ENCODE assay signal across 8 mouse cellular contexts in the genomic region with DNA sequence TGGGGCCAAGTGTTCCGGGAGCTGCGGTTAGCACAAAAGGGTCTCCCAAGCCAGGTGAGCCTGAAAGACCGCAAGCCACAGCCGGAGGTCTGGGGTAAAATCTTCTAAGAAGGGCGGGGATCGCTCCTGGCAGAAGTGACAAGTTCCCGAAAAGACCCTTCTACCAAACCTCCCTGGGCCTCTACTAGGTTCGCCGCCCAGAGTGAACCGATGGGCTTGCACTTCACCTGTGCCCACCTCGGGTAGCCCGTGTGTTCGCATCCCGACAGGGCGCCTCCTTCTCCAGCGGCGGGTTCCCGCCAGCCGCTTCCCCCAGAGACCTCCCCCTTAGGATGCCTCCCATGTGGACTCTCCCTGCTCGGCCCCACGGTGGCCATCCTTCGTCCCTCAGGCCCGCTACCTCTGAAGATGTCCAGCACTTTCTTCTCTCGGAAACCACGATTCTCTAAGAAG. TPM values are rescaled to one million over a fixed set of nuclear protein-coding genes. Genes with fewer than 3 reads are reported as not detected.
DNase-seq lines count a peak whose midpoint lies in the region; ATAC-seq and TF ChIP-seq lines count a peak whose summit lies in the region.

No protein-coding gene starts in this region.

- TF ChIP-seq CTCF in CH12.LX (conservative IDR thresholded peaks at IDR 0.05 in 1 of 2, IDR thresholded peaks at IDR 0.05 in 1 of 2; ENCODE audit: low read depth in 2 of 2, low read length in 2 of 2) = no peak
- no peak for TF ChIP-seq CTCF in stomach, postnatal 0 days (IDR thresholded peaks at IDR 0.05; ENCODE audit: low read depth)

- H3K9me3 ChIP-seq in CH12.LX (replicated peaks; ENCODE audit: low read length) = peaks cover 3% of the 10 kb centered on the region
- H3K9me3 ChIP-seq in hindbrain, embryonic 15.5 days = no peaks in the 10 kb centered on the region
- H3K9me3 ChIP-seq in stomach, postnatal 0 days (ENCODE audit: control insufficient read depth, low read length) = no peaks in the 10 kb centered on the region

- in situ Hi-C loops in CH12.LX (cut with MboI; ENCODE audit: low pct_ligation_motif_present, low pct_unique_long_range_greater_than_20kb, low sequenced_read_pairs) = loop anchor here (10.0 to 25.0 kb wide), 2 partner anchors 50 to 428 kb away; a partner anchor contains a TSS

- H3K27me3 ChIP-seq in CH12.LX (replicated peaks) = no peaks in the 10 kb centered on the region
- no peaks in the 10 kb centered on the region for H3K27me3 ChIP-seq in hindbrain, embryonic 15.5 days
- H3K27me3 ChIP-seq in stomach, postnatal 0 days (ENCODE audit: control insufficient read depth, insufficient read depth, low read length) = no peaks in the 10 kb centered on the region

- peak; percentile 46 for DNase-seq in gastrocnemius, postnatal 10 days
- DNase-seq in gastrocnemius, adult 8-10 months (ENCODE audit: low spot score in 2 of 2) = no peak
- DNase-seq in CH12.LX (ENCODE audit: extremely low read depth) = no peak
- peak; percentile 37 for DNase-seq in stomach, postnatal 0 days (ENCODE audit: low spot score)
- no peak for DNase-seq in ovary, postnatal 10 days (ENCODE audit: low spot score)

- H3K4me2 ChIP-seq in CH12.LX (ENCODE audit: insufficient read depth, low read depth, poor library complexity, severe bottlenecking) = peak overlapping the region; percentile 22
- peak overlapping the region; percentile 86 for H3K4me2 ChIP-seq in hindbrain, embryonic 15.5 days
- peak overlapping the region; percentile 95 for H3K4me2 ChIP-seq in stomach, postnatal 0 days (replicated peaks; ENCODE audit: low read depth)

- WGBS in hindbrain, embryonic 15.5 days = 1% methylated on average over 25 of the region's 25 CpGs
- under 1% methylated on average over 25 of the region's 25 CpGs for WGBS in macrophage (ENCODE audit: missing documents)
- WGBS in stomach, postnatal 0 days = under 1% methylated on average over 25 of the region's 25 CpGs

- peak overlapping the region; percentile 70 to 90 (median 74) for H3K4me3 ChIP-seq in CH12.LX (replicated peaks in 1 of 3; ENCODE audit: low read depth in 2 of 3, low read length in 2 of 3, poor library complexity in 1 of 3)
- H3K4me3 ChIP-seq in hindbrain, embryonic 15.5 days = peak overlapping the region; percentile 80
- H3K4me3 ChIP-seq in macrophage (ENCODE audit: inconsistent target) = peak overlapping the region; percentile 97
- H3K4me3 ChIP-seq in stomach, postnatal 0 days (ENCODE audit: low read depth, low read length) = peak overlapping the region; percentile 69

- TF ChIP-seq POLR2A in CH12.LX (IDR thresholded peaks at IDR 0.05; ENCODE audit: low read depth, low read length) = no peak

- TF ChIP-seq RAD21 in CH12.LX (IDR thresholded peaks at IDR 0.05; ENCODE audit: low read depth, low read length) = no peak

- peak overlapping the region; percentile 71 for H3K9ac ChIP-seq in CH12.LX (ENCODE audit: insufficient read depth, low read depth)
- H3K9ac ChIP-seq in hindbrain, embryonic 15.5 days = peak overlapping the region; percentile 59
- peak overlapping the region; percentile 75 for H3K9ac ChIP-seq in stomach, postnatal 0 days (ENCODE audit: low read length)

- TF ChIP-seq EP300 in CH12.LX (IDR thresholded peaks at IDR 0.05; ENCODE audit: low read length) = no peak
- TF ChIP-seq EP300 in stomach, postnatal 0 days (optimal IDR thresholded peaks at IDR 0.05) = no peak

- H3K4me1 ChIP-seq in CH12.LX (ENCODE audit: control insufficient read depth in 1 of 2, insufficient read depth in 2 of 2) = peaks cover 10 to 46% of the 10 kb centered on the region in 2 experiments; a peak in 3 of 4 replicates
- peaks cover 12% of the 10 kb centered on the region for H3K4me1 ChIP-seq in hindbrain, embryonic 15.5 days (replicated peaks)
- H3K4me1 ChIP-seq in stomach, postnatal 0 days (replicated peaks; ENCODE audit: control insufficient read depth, insufficient read depth) = peaks cover 3% of the 10 kb centered on the region; the same call in 1 of the 2 replicates

- H3K27ac ChIP-seq in CH12.LX (ENCODE audit: insufficient read depth, low read depth) = peak overlapping the region; percentile 64
- H3K27ac ChIP-seq in hindbrain, embryonic 15.5 days (replicated peaks) = peak overlapping the region; percentile 65
- peak overlapping the region; percentile 84 for H3K27ac ChIP-seq in macrophage
- H3K27ac ChIP-seq in stomach, postnatal 0 days (replicated peaks) = peak overlapping the region; percentile 82

- H3K36me3 ChIP-seq in CH12.LX (replicated peaks in 1 of 2; ENCODE audit: control insufficient read depth in 1 of 2, insufficient read depth in 1 of 2, low read length in 1 of 2) (no peaks in the 10 kb centered on the region), macrophage (ENCODE audit: inconsistent target) (no peaks in the 10 kb centered on the region)
- H3K36me3 ChIP-seq in hindbrain, embryonic 15.5 days = no peaks in the 10 kb centered on the region
- no peaks in the 10 kb centered on the region for H3K36me3 ChIP-seq in stomach, postnatal 0 days (ENCODE audit: control insufficient read depth, insufficient read depth, low read length)

- dilution Hi-C loops in CH12.LX (cut with MboI; ENCODE audit: extremely low pct_ligation_motif_present, extremely low pct_unique_long_range_greater_than_20kb, low sequenced_read_pairs) = no loop called here

- H3K79me2 ChIP-seq in CH12.LX (replicated peaks; ENCODE audit: control insufficient read depth, extremely low read depth, insufficient read depth, poor library complexity, severe bottlenecking) (peaks cover 29% of the 10 kb centered on the region), macrophage (ENCODE audit: inconsistent target) (peaks cover 54% of the 10 kb centered on the region)

- ATAC-seq in erythroid progenitor cell, adult 5-6 weeks (replicated peaks; ENCODE audit: low FRiP score, poor library complexity, severe bottlenecking) = peak; percentile 46
- peak; percentile 70 for ATAC-seq in hindbrain, embryonic 15.5 days (ENCODE audit: low FRiP score, low read depth)
- peak; percentile 27 for ATAC-seq in stomach, postnatal 0 days (ENCODE audit: low FRiP score, low TSS enrichment)

TF ChIP-seq in CH12.LX, 34 proteins besides CTCF, POLR2A, EP300 and RAD21:
- TF ChIP-seq MYC (IDR thresholded peaks at IDR 0.05; ENCODE audit: low read depth, low read length) = no peak
- TF ChIP-seq SIN3A (IDR thresholded peaks at IDR 0.05; ENCODE audit: low read length) = no peak; the same call in 1 of the 2 replicates
- TF ChIP-seq ETS1 (conservative IDR thresholded peaks at IDR 0.05; ENCODE audit: low read depth, low read length) = 0 out of 2 replicates have a peak, but pooled peaks have one; percentile 34
- no peak for TF ChIP-seq CHD1 (IDR thresholded peaks at IDR 0.05; ENCODE audit: low read depth, low read length)
- peak; percentile 75; the same call in 1 of the 2 replicates for TF ChIP-seq UBTF (IDR thresholded peaks at IDR 0.05; ENCODE audit: low read depth, low read length)

RNA-seq across cellular contexts. Expression of a gene that starts 0.6 kb away (rescaled TPM):
- 10 to 100 TPM; 15.9 to 20.2 TPM for total RNA-seq in gastrocnemius, postnatal 10 days (2021)
- total RNA-seq in gastrocnemius, adult 8-10 months (2022) = 10 to 100 TPM; 12.6 to 17.7 (median 13.2) TPM
- total RNA-seq in CH12.LX (2012; rRNA removed) (32.8 and 33.2 TPM in 2 replicates), CH12.LX (2014; rRNA removed) (67.9 and 79.7 TPM in 2 replicates)
- polyA plus RNA-seq in CH12.LX (2012; ENCODE audit: insufficient read length, low read depth) (79.5 and 81.1 TPM in 2 replicates), macrophage (2018) (206 to 608 TPM (median 460 TPM) in 3 replicates)
- total RNA-seq in erythroid progenitor cell, adult 5-6 weeks (2015; ENCODE audit: low replicate concordance) = 82.5 and 112 TPM in 2 replicates
- total RNA-seq in erythroid progenitor cell, adult 5-6 weeks (2017; ENCODE audit: low replicate concordance) = 57.0 and 75.2 TPM in 2 replicates
- polyA plus RNA-seq in hindbrain, embryonic 15.5 days (2015; fragmentation: Nextera tagmentation; extraction: Ambion mirVana) = 9.7 and 12.3 TPM in 2 replicates
- 1,000 to 10,000 TPM in 14 of 26 experiments, 100 to 1,000 TPM in 12; 128 to 4,072 (median 1,137) TPM for total RNA-seq in macrophage (2018; cell fraction: chromatin; rRNA removed)
- 1,000 to 10,000 TPM in 12 of 26 experiments, 100 to 1,000 TPM in 14; 356 to 1,418 (median 770) TPM for total RNA-seq in macrophage (2018; cell fraction: cytosol; rRNA removed)
- 1,000 to 10,000 TPM in 13 of 26 experiments, 100 to 1,000 TPM in 13; 181 to 3,071 (median 1,067) TPM for total RNA-seq in macrophage (2018; cell fraction: nucleus; rRNA removed)
- 16.1 and 17.4 TPM in 2 replicates for polyA plus RNA-seq in stomach, postnatal 0 days (2015; fragmentation: Nextera tagmentation; extraction: Ambion mirVana)

RNA-seq across cellular contexts. Expression of a gene that starts 47.6 kb away (rescaled TPM):
- not detected for total RNA-seq in gastrocnemius, postnatal 10 days (2021)
- total RNA-seq in gastrocnemius, adult 8-10 months (2022) = not detected
- not detected in 2 replicates for total RNA-seq in CH12.LX (2012; rRNA removed)
- total RNA-seq in CH12.LX (2014; rRNA removed) = not detected in 2 replicates
- not detected in 2 replicates for polyA plus RNA-seq in CH12.LX (2012; ENCODE audit: insufficient read length, low read depth)
- not detected in 2 replicates for total RNA-seq in erythroid progenitor cell, adult 5-6 weeks (2015; ENCODE audit: low replicate concordance)
- not detected in 2 replicates for total RNA-seq in erythroid progenitor cell, adult 5-6 weeks (2017; ENCODE audit: low replicate concordance)
- not detected in 2 replicates for polyA plus RNA-seq in hindbrain, embryonic 15.5 days (2015; fragmentation: Nextera tagmentation; extraction: Ambion mirVana)
- total RNA-seq in macrophage (2018; cell fraction: chromatin; rRNA removed) = 1 to 10 TPM in 2 of 26 experiments, not detected in 24; 1.6 to 2.6 TPM
- not detected for total RNA-seq in macrophage (2018; cell fraction: cytosol; rRNA removed)
- total RNA-seq in macrophage (2018; cell fraction: nucleus; rRNA removed) = not detected
- not detected in 3 replicates for polyA plus RNA-seq in macrophage (2018)
- not detected in 2 replicates for polyA plus RNA-seq in stomach, postnatal 0 days (2015; fragmentation: Nextera tagmentation; extraction: Ambion mirVana)

RNA-seq across cellular contexts. Expression of a gene that starts 55.5 kb away (rescaled TPM):
- 10 to 100 TPM; 15.4 to 20.3 TPM for total RNA-seq in gastrocnemius, postnatal 10 days (2021)
- total RNA-seq in gastrocnemius, adult 8-10 months (2022) = 1 to 10 TPM; 1.7 to 3.5 (median 2.3) TPM
- total RNA-seq in CH12.LX (2012; rRNA removed) (1.0 and 2.0 TPM in 2 replicates), CH12.LX (2014; rRNA removed) (0.31 and 0.39 TPM in 2 replicates)
- polyA plus RNA-seq in CH12.LX (2012; ENCODE audit: insufficient read length, low read depth) (1.8 and 2.0 TPM in 2 replicates), macrophage (2018) (8.1 to 15.4 TPM (median 10.2 TPM) in 3 replicates)
- total RNA-seq in erythroid progenitor cell, adult 5-6 weeks (2015; ENCODE audit: low replicate concordance) = 0.36 and 0.42 TPM in 2 replicates
- total RNA-seq in erythroid progenitor cell, adult 5-6 weeks (2017; ENCODE audit: low replicate concordance) = 2.8 and 3.6 TPM in 2 replicates
- 5.2 and 6.3 TPM in 2 replicates for polyA plus RNA-seq in hindbrain, embryonic 15.5 days (2015; fragmentation: Nextera tagmentation; extraction: Ambion mirVana)
- 100 to 1,000 TPM in 1 of 26 experiments, 10 to 100 TPM in 25; 12.2 to 152 (median 35.2) TPM for total RNA-seq in macrophage (2018; cell fraction: chromatin; rRNA removed)
- total RNA-seq in macrophage (2018; cell fraction: cytosol; rRNA removed) = 10 to 100 TPM in 14 of 26 experiments, 1 to 10 TPM in 12; 5.1 to 30.7 (median 12.8) TPM
- total RNA-seq in macrophage (2018; cell fraction: nucleus; rRNA removed) = 10 to 100 TPM in 25 of 26 experiments, 1 to 10 TPM in 1; 10.0 to 61.1 (median 26.6) TPM
- 0.65 and 0.86 TPM in 2 replicates for polyA plus RNA-seq in stomach, postnatal 0 days (2015; fragmentation: Nextera tagmentation; extraction: Ambion mirVana)

Comparison
In these comparisons a context has a peak if more than half of its experiments do, and no peak if none do; other contexts are left out.
1. DNase-seq: peak in gastrocnemius, postnatal 10 days (single experiment) and stomach, postnatal 0 days (single experiment); none in gastrocnemius, adult 8-10 months (0 of 2), CH12.LX (single experiment) and ovary, postnatal 10 days (single experiment).
2. H3K4me2 ChIP-seq: peak in every context shown above with its lines; median percentile 95 in stomach, postnatal 0 days; 86 in hindbrain, embryonic 15.5 days; 22 in CH12.LX.
3. Peak in every context shown above with its lines, with median percentiles within 50 percentile points of each other: H3K27ac ChIP-seq, H3K4me3 ChIP-seq, H3K9ac ChIP-seq and ATAC-seq.